Mouse (Mus musculus) right cerebral cortex, postnatal 36 days (tissue): ENCODE data around the gene Vmn1r66.
"Not testable (repeated sequence)": the region's sequence is repeated elsewhere in the genome, so short reads cannot be mapped to it uniquely, and the experiment has no call there.

Experiments
- DNase-seq, 2 experiments: peaks; one replicate each; pipeline ENCODE4 v3.0.0; 2022; ENCODE audit warnings: low spot score in 2 of 2, mixed read lengths in 1 of 2

Gene Vmn1r66

GRCm38 (mm10) chr7:10277906-10278305, at the start of gene Vmn1r66:
Gene Vmn1r66, minus strand, starts transcription at chr7:10278006.
- no peak for DNase-seq

DNA sequence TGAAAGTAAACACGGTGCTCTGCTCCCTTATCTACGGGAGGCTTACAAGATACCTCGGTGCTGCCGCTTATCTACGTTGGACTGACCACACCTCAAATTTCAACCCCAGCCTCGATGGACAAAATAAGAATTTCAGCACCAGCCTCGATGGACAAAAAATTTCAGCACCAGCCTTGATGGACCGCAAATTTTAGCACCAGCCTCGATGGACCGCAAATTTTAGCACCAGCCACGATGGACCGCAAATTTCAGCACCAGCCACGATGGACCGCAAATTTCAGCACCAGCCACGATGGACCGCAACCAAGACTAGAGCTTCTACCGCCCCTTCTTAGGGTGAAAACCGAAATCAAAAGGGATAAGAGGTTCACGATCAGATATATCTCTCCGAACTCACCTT, 47.7 kb upstream of the Vmn1r66 start:
- DNase-seq, result not testable (repeated sequence)

GRCm38 (mm10) chr7:10252075-10252474, 25.7 kb downstream of the Vmn1r66 start:
- no peak for DNase-seq

GRCm38 (mm10) chr7:10249146-10249545, 28.7 kb downstream of the Vmn1r66 start:
- DNase-seq, result no peak
